Mouse (Mus musculus) cerebellum, postnatal 4 days (tissue): ENCODE data around the gene Srp9.

Experiments used
- DNase-seq, 2 experiments: peaks; one replicate each; pipeline ENCODE4 v3.0.0; 2022; ENCODE audit warnings: low spot score in 2 of 2, mixed read lengths in 1 of 2

Gene Srp9

GRCm38 (mm10) chr1:182105023-182105422 lies 19.5 kb upstream of the Srp9 start:
- no peak for DNase-seq

GRCm38 (mm10) chr1:182107251-182107650 lies 17.3 kb upstream of the Srp9 start:
- no peak for DNase-seq

GRCm38 (mm10) chr1:182108397-182109099 lies 16.0 kb upstream of the Srp9 start:
- DNase-seq, result no peak

- no peak for DNase-seq
These were observed 14.4 kb upstream of the Srp9 start for GRCm38 (mm10) chr1:182110185-182110584.

GRCm38 (mm10) chr1:182110708-182111385 lies 13.7 kb upstream of the Srp9 start:
- peak in 1 of 2 experiments; percentile 43 for DNase-seq

GRCm38 (mm10) chr1:182111386-182112317 lies 12.9 kb upstream of the Srp9 start:
- no peak for DNase-seq

GRCm38 (mm10) chr1:182112385-182112784 lies 12.2 kb upstream of the Srp9 start:
- no peak for DNase-seq

- no peak for DNase-seq
These were observed 11.4 kb upstream of the Srp9 start for GRCm38 (mm10) chr1:182113131-182113530.

GRCm38 (mm10) chr1:182113587-182114500 lies 10.7 kb upstream of the Srp9 start:
- DNase-seq, result no peak

- peak in 1 of 2 experiments; percentile 34 for DNase-seq
These were observed 9.3 kb upstream of the Srp9 start for GRCm38 (mm10) chr1:182115197-182115596.

- DNase-seq, result peak in 1 of 2 experiments; percentile 60
These were observed 8.7 kb upstream of the Srp9 start for GRCm38 (mm10) chr1:182115651-182116408.

GRCm38 (mm10) chr1:182122413-182122812 lies 2.1 kb upstream of the Srp9 start:
- DNase-seq, result no peak

GRCm38 (mm10) chr1:182124924-182125368 lies 409 bp downstream of the Srp9 start:
- DNase-seq, result peak; percentile 70 to 83

- DNase-seq, result peak in 1 of 2 experiments; percentile 37
These were observed 6.3 kb downstream of the Srp9 start for GRCm38 (mm10) chr1:182130830-182131229.

- DNase-seq, result no peak
These were observed 12.9 kb downstream of the Srp9 start for GRCm38 (mm10) chr1:182137204-182138125.

GRCm38 (mm10) chr1:182138172-182138571 lies 13.6 kb downstream of the Srp9 start:
- DNase-seq, result no peak

- DNase-seq, result no peak
These were observed 15.4 kb downstream of the Srp9 start for GRCm38 (mm10) chr1:182139937-182140336.

- peak; percentile 74 to 83 for DNase-seq
These were observed 15.8 kb downstream of the Srp9 start for GRCm38 (mm10) chr1:182140370-182140769.

- no peak for DNase-seq
These were observed 18.2 kb downstream of the Srp9 start for GRCm38 (mm10) chr1:182142725-182143124.
